Mouse (Mus musculus) liver, postnatal 0 days (tissue): ENCODE results near the gene Gnao1.

Experiments used
- CTCF ChIP-seq: sonication (generic); IDR thresholded peaks from 2 replicates; pipeline ENCODE4 v1.5.1; 2016; ENCODE audit warnings: antibody characterized with exemption, low read depth
- EP300 ChIP-seq: IDR thresholded peaks from 2 replicates; pipeline ENCODE4 v1.6.1; 2016; ENCODE audit warnings: antibody characterized with exemption, low read depth, mild to moderate bottlenecking

DNA sequence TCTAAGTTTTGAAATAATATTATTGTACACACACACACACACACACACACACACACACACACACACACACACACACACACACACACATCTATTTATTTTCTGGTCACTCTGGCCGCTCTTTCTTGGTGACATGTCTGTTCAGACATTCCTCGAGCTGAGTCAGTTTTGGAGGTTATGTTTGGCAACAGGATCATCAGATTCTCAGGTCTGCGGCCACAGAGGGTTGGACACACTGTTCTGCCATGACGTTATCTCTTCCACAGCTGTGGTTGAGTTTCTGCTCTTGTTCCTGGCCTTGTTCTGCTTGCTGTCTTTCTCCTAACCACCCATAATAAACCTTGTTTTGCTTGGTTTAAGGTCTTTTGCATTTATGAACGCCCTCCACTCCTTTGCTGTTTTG is 61.5 kb downstream of the Gnao1 start:
- TF ChIP-seq CTCF: no peak
- TF ChIP-seq EP300: no peak
